Mouse (Mus musculus): ENCODE results near the gene Zbtb5. TPM values are rescaled to one million over a fixed set of nuclear protein-coding genes. Genes with fewer than 3 reads are reported as not detected.
A peak's percentile ranks its signal among the peaks of the same experiment; 100 is the strongest.
"Not testable (repeated sequence)": the region's sequence is repeated elsewhere in the genome, so short reads cannot be mapped to it uniquely, and the experiment has no call there.

The Zbtb5 gene
- polyA plus RNA-seq (2012; ENCODE audit: insufficient read depth, insufficient read length, missing spikeins): 4.0 and 5.0 TPM in 2 replicates

GRCm38 (mm10) chr4:45012105-45012975, at the start of gene Zbtb5:
Gene Zbtb5, minus strand, starts transcription at chr4:45012412.
- H3K4me1 ChIP-seq (ENCODE audit: control insufficient read depth, insufficient read depth, insufficient read length, low read length): peaks cover 2% of the 10 kb centered on the region
- peak within 1 kb of the TSS; percentile 88 for H3K27ac ChIP-seq (replicated peaks; ENCODE audit: low read depth, low read length)
- peak within 1 kb of the TSS; percentile 84 for H3K4me3 ChIP-seq (ENCODE audit: insufficient read depth, low read depth, low read length)

- Histone ChIP-seq H3K4me1 (ENCODE audit: control insufficient read depth, insufficient read depth, insufficient read length, low read length) (no peaks in the 10 kb centered on the region), H3K27ac (replicated peaks; ENCODE audit: low read depth, low read length) (no peak overlapping the region), H3K4me3 (ENCODE audit: insufficient read depth, low read depth, low read length) (no peak overlapping the region)
These were observed 43.2 kb upstream of the Zbtb5 start for GRCm38 (mm10) chr4:45055451-45055850.

GRCm38 (mm10) chr4:45054862-45055261, 42.6 kb upstream of the Zbtb5 start:
- H3K27ac ChIP-seq (replicated peaks; ENCODE audit: low read depth, low read length): no peak overlapping the region
- H3K4me3 ChIP-seq (ENCODE audit: insufficient read depth, low read depth, low read length): no peak overlapping the region
- no peaks in the 10 kb centered on the region for H3K4me1 ChIP-seq (ENCODE audit: control insufficient read depth, insufficient read depth, insufficient read length, low read length)

- H3K4me3 ChIP-seq (ENCODE audit: insufficient read depth, low read depth, low read length): no peak overlapping the region
- H3K4me1 ChIP-seq (ENCODE audit: control insufficient read depth, insufficient read depth, insufficient read length, low read length): no peaks in the 10 kb centered on the region
- no peak overlapping the region for H3K27ac ChIP-seq (replicated peaks; ENCODE audit: low read depth, low read length)
These were observed 35.7 kb upstream of the Zbtb5 start for GRCm38 (mm10) chr4:45047956-45048355.

- Histone ChIP-seq H3K4me3 (ENCODE audit: insufficient read depth, low read depth, low read length) (no peak overlapping the region), H3K4me1 (ENCODE audit: control insufficient read depth, insufficient read depth, insufficient read length, low read length) (no peaks in the 10 kb centered on the region), H3K27ac (replicated peaks; ENCODE audit: low read depth, low read length) (no peak overlapping the region)
These were observed 35.2 kb upstream of the Zbtb5 start for GRCm38 (mm10) chr4:45047286-45047887.

- H3K4me1 ChIP-seq (ENCODE audit: control insufficient read depth, insufficient read depth, insufficient read length, low read length): no peaks in the 10 kb centered on the region
- H3K27ac ChIP-seq (replicated peaks; ENCODE audit: low read depth, low read length): no peak overlapping the region
These were observed 34.5 kb upstream of the Zbtb5 start for GRCm38 (mm10) chr4:45046679-45047078.

GRCm38 (mm10) chr4:45040795-45041194, 28.6 kb upstream of the Zbtb5 start:
- no peak overlapping the region for H3K4me3 ChIP-seq (ENCODE audit: insufficient read depth, low read depth, low read length)
- no peak overlapping the region for H3K27ac ChIP-seq (replicated peaks; ENCODE audit: low read depth, low read length)
- no peaks in the 10 kb centered on the region for H3K4me1 ChIP-seq (ENCODE audit: control insufficient read depth, insufficient read depth, insufficient read length, low read length)

More at GRCm38 (mm10) chr4:45046679-45047078, 34.5 kb upstream of the Zbtb5 start:
- H3K4me3 ChIP-seq (ENCODE audit: insufficient read depth, low read depth, low read length): no peak overlapping the region

GRCm38 (mm10) chr4:45039546-45039945, 27.3 kb upstream of the Zbtb5 start:
- H3K27ac ChIP-seq (replicated peaks; ENCODE audit: low read depth, low read length); H3K4me3 ChIP-seq (ENCODE audit: insufficient read depth, low read depth, low read length): not testable (repeated sequence)

GRCm38 (mm10) chr4:45038879-45039278, 26.7 kb upstream of the Zbtb5 start:
- not testable (repeated sequence) for H3K4me1 ChIP-seq (ENCODE audit: control insufficient read depth, insufficient read depth, insufficient read length, low read length); H3K4me3 ChIP-seq (ENCODE audit: insufficient read depth, low read depth, low read length); H3K27ac ChIP-seq (replicated peaks; ENCODE audit: low read depth, low read length)

More at GRCm38 (mm10) chr4:45039546-45039945, 27.3 kb upstream of the Zbtb5 start:
- not testable (repeated sequence) for H3K4me1 ChIP-seq (ENCODE audit: control insufficient read depth, insufficient read depth, insufficient read length, low read length)

- Histone ChIP-seq H3K4me3 (ENCODE audit: insufficient read depth, low read depth, low read length) (no peak overlapping the region), H3K4me1 (ENCODE audit: control insufficient read depth, insufficient read depth, insufficient read length, low read length) (no peaks in the 10 kb centered on the region), H3K27ac (replicated peaks; ENCODE audit: low read depth, low read length) (no peak overlapping the region)
These were observed 25.5 kb upstream of the Zbtb5 start for GRCm38 (mm10) chr4:45037455-45038410.

- no peak overlapping the region for H3K27ac ChIP-seq (replicated peaks; ENCODE audit: low read depth, low read length)
- H3K4me1 ChIP-seq (ENCODE audit: control insufficient read depth, insufficient read depth, insufficient read length, low read length): no peaks in the 10 kb centered on the region
- no peak overlapping the region for H3K4me3 ChIP-seq (ENCODE audit: insufficient read depth, low read depth, low read length)
These were observed 24.4 kb upstream of the Zbtb5 start for GRCm38 (mm10) chr4:45036571-45036970.

- Histone ChIP-seq H3K27ac (replicated peaks; ENCODE audit: low read depth, low read length) (no peak overlapping the region), H3K4me3 (ENCODE audit: insufficient read depth, low read depth, low read length) (no peak overlapping the region), H3K4me1 (ENCODE audit: control insufficient read depth, insufficient read depth, insufficient read length, low read length) (no peaks in the 10 kb centered on the region)
These were observed 23.8 kb upstream of the Zbtb5 start for GRCm38 (mm10) chr4:45036048-45036447.

GRCm38 (mm10) chr4:45034693-45035628, 22.7 kb upstream of the Zbtb5 start:
- Histone ChIP-seq H3K4me1 (ENCODE audit: control insufficient read depth, insufficient read depth, insufficient read length, low read length) (no peaks in the 10 kb centered on the region), H3K27ac (replicated peaks; ENCODE audit: low read depth, low read length) (no peak overlapping the region)

GRCm38 (mm10) chr4:45032586-45032985, 20.4 kb upstream of the Zbtb5 start:
- Histone ChIP-seq H3K27ac (replicated peaks; ENCODE audit: low read depth, low read length) (no peak overlapping the region), H3K4me1 (ENCODE audit: control insufficient read depth, insufficient read depth, insufficient read length, low read length) (no peaks in the 10 kb centered on the region), H3K4me3 (ENCODE audit: insufficient read depth, low read depth, low read length) (no peak overlapping the region)

More at GRCm38 (mm10) chr4:45034693-45035628, 22.7 kb upstream of the Zbtb5 start:
- H3K4me3 ChIP-seq (ENCODE audit: insufficient read depth, low read depth, low read length): no peak overlapping the region

Measured in brown adipose tissue, adult 24 weeks (tissue).